Mouse (Mus musculus) forebrain, embryonic 16.5 days (tissue): Measurements from ENCODE around the gene Pole2. TPM values are rescaled to one million over a fixed set of nuclear protein-coding genes. Genes with fewer than 3 reads are reported as not detected.
A peak's percentile ranks its signal among the peaks of the same experiment; 100 is the strongest.

Experiments
- ATAC-seq: fragments of 200-750 bp; cut with Nextera tagmentation; 2 replicates; pipeline ENCODE4 v1.8.0; 2017; ENCODE audit warnings: mild to moderate bottlenecking, moderate library complexity
- H3K27ac ChIP-seq: fragments of 300-500 bp; sonication (generic); 2 replicates; pipeline ENCODE4 v1.5.1; 2014; ENCODE audit warnings: low read length, control low read depth
- H3K27me3 ChIP-seq: fragments of 300-500 bp; sonication (generic); replicated peaks from 2 replicates; pipeline ENCODE4 v1.6.1; 2014; ENCODE audit warnings: low read length; ENCODE audit not compliant: control insufficient read depth, insufficient read depth
- H3K36me3 ChIP-seq: fragments of 300-500 bp; sonication (generic); 2 replicates; pipeline ENCODE4 v1.6.1; 2014; ENCODE audit not compliant: control insufficient read depth, insufficient read depth
- H3K4me1 ChIP-seq: fragments of 300-500 bp; sonication (generic); replicated peaks from 2 replicates; pipeline ENCODE4 v1.6.1; 2014; ENCODE audit warnings: low read length; ENCODE audit not compliant: control insufficient read depth, insufficient read depth
- H3K4me2 ChIP-seq: fragments of 300-500 bp; sonication (generic); 2 replicates; pipeline ENCODE4 v1.6.1; 2014; ENCODE audit warnings: mild to moderate bottlenecking, low read length, control low read depth
- H3K4me3 ChIP-seq: fragments of 300-500 bp; sonication (generic); replicated peaks from 2 replicates; pipeline ENCODE4 v1.5.1; 2014; ENCODE audit warnings: mild to moderate bottlenecking, low read length, control low read depth
- H3K9ac ChIP-seq: fragments of 300-500 bp; sonication (generic); replicated peaks from 2 replicates; pipeline ENCODE4 v1.6.1; 2014; ENCODE audit warnings: low read depth, low read length, control low read depth
- H3K9me3 ChIP-seq: fragments of 300-500 bp; sonication (generic); 2 replicates; pipeline ENCODE4 v1.6.1; 2016; ENCODE audit warnings: low read length; ENCODE audit not compliant: control insufficient read depth
- WGBS: fragments of 180-500 bp; shearing (Covaris S2); extraction: QIAGEN DNeasy Blood & Tissue Kit; methylation state at CpG from one replicate; pipeline ENCODE4 v1.1.7; 2014; 5-methylcytosine and 5-hydroxymethylcytosine counted together
- polyA plus RNA-seq: library from polyadenylated mRNA; unstranded; fragments of >200 nt; fragmentation: Nextera tagmentation; extraction: Ambion mirVana; gene quantifications from 2 replicates; pipeline ENCODE4 v1.2.1, GENCODE M21; 2015

The Pole2 gene
- polyA plus RNA-seq = 7.2 and 8.0 TPM in 2 replicates

DNA sequence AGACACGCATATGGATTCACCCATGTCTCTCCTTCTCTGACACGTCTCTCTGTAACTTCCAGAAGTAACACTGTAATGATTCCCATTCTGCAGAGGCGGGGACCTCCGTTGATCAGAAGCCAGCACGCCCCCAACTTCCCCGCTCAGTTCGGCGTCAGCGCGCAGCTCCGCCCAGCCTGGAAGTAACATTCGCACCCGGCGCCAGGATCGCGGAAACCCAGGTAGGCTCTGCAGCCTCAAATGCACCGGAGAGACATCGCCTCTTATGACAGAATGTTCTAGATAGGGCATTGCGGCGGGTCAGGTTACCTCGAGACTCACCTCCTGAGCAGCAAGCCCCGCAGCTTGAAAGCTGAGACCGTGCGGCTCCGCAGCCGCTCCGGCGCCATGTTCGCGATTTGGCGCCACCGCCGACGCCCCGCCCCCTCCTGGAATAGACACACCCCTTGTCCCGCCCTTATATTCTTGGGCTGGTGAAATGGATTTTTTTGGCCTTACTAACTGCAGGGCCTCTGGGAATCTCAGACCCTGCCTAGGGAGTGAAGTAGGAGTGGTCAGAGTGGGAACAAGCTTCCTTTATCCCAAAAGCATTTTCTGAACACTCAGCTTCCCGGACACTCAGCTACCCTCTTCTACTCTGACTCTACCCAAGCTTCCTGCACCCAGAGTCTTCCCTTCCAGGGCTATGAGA, at the start of gene Pole2:
Gene Pole2, minus strand, starts transcription at position 420 of the 691 bp plus-strand sequence.
- Histone ChIP-seq H3K9me3 (no peaks in the 10 kb centered on the region), H3K27ac (no peak within 1 kb of the TSS), H3K4me2 (peak within 1 kb of the TSS; percentile 52), H3K9ac (peak within 1 kb of the TSS; percentile 53; the same call in 1 of the 2 replicates), H3K4me3 (peak within 1 kb of the TSS; percentile 58), H3K27me3 (no peaks in the 10 kb centered on the region), H3K36me3 (no peaks in the 10 kb centered on the region), H3K4me1 (no peaks in the 10 kb centered on the region)
- ATAC-seq = peak; percentile 97
- WGBS = under 1% methylated on average over 37 of the region's 37 CpGs

DNA sequence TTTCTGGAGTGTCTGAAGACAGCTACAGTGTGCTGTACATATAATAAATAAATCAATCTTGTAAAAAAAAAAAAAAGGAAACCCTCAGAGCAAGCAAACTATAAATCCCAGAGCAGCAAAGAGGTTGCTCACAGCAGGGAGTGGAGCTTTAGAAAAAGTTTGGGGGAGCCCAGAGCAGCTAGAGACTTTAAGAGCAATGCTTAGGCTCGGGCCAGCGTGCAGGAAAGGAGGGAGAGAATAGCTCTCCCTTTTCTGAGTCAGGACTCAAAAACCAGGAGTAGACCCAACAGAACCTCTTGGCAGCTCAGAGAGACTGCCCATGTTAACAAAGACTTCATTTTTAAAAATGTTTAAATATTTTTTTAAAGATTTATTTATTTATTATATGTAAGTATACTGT, 41.0 kb upstream of the Pole2 start:
- Histone ChIP-seq H3K9me3 (no peaks in the 10 kb centered on the region), H3K27ac (no peak overlapping the region), H3K36me3 (no peaks in the 10 kb centered on the region), H3K9ac (no peak overlapping the region), H3K4me3 (no peak overlapping the region), H3K27me3 (no peaks in the 10 kb centered on the region), H3K4me1 (no peaks in the 10 kb centered on the region), H3K4me2 (no peak overlapping the region)
- ATAC-seq = no peak
- whole genome bisulfite sequencing = 72% methylated on average over 2 of the region's 2 CpGs

DNA sequence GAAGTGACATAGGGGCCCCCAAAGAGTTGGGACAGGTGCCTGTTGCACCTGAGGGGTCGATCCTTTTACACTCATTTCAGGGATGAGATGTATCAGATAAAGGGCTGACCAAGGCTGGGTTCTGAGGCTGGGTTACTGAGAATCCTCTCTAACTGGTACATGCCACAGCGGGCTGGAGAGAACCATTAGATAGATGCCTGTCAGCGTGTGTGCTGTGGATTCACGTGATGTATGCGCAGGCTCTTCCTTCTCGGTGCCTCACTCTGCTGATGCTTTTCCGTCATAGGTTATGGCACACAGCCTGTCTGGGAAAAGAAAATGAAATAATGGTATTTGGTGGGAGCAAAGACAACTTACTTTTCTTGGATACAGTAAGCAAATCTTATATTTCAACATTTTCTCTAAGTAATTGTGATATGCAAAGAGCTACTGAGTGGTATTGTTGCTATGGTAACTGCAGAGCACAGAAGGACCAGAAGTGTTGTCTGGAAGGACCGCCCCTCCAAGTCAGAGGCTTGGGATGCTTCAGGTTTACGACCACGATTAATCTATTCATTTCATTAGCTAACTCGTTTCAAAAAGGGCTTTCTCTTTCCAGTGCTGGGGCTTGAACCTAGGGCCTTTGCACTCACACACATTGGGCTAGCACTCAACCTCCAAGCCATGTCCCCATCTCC, 40.1 kb upstream of the Pole2 start:
- Histone ChIP-seq H3K9me3 (no peaks in the 10 kb centered on the region), H3K4me2 (no peak overlapping the region), H3K36me3 (no peaks in the 10 kb centered on the region), H3K9ac (no peak overlapping the region), H3K27ac (no peak overlapping the region), H3K4me1 (no peaks in the 10 kb centered on the region), H3K27me3 (no peaks in the 10 kb centered on the region), H3K4me3 (no peak overlapping the region)
- WGBS = 74% methylated on average over 11 of the region's 11 CpGs
- ATAC-seq = no peak

DNA sequence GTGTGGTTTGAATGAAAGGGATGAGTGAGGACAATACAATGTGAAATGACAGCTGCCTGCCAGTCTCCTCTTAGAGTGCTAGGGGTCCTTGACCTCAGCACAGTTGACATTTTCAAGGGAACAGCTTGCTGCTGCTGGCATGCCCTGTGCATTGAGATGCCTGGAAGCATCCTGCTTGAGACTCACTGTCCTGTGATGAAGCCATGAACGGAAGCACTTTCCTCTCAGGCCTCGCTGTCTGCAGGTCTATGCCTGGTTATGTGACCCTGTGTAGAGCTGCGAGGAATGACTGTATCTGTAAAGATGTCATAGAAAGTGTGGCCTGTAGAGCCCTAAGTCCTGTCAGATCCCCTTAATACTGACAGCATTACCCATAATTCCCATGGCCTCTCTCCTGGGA, 37.0 kb upstream of the Pole2 start:
- Histone ChIP-seq H3K4me3 (no peak overlapping the region), H3K36me3 (no peaks in the 10 kb centered on the region), H3K4me1 (no peaks in the 10 kb centered on the region), H3K9me3 (no peaks in the 10 kb centered on the region), H3K9ac (no peak overlapping the region), H3K27me3 (no peaks in the 10 kb centered on the region), H3K27ac (no peak overlapping the region), H3K4me2 (no peak overlapping the region)
- ATAC-seq = no peak
- 91% methylated on average over 3 of the region's 3 CpGs for WGBS

DNA sequence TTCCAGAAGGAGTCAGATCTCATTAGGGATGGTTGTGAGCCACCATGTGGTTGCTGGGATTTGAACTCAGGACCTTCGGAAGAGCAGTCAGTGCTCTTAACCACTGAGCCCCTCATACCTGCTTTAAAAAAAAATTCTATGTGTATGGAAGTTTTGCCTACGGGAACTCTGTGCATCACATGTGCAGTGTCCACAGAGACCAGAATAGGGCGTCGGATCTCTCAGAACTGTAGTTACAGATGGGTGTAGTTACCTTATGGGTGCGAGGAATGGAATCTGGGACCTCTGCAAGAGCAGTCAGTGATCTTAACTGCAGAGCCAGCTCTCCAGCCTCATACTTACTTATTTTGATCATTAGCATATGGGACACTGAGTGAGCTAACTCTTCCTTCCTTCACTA, 34.3 kb upstream of the Pole2 start:
- Histone ChIP-seq H3K27me3 (no peaks in the 10 kb centered on the region), H3K27ac (no peak overlapping the region), H3K36me3 (no peaks in the 10 kb centered on the region), H3K9ac (no peak overlapping the region), H3K4me3 (no peak overlapping the region), H3K9me3 (no peaks in the 10 kb centered on the region), H3K4me2 (no peak overlapping the region), H3K4me1 (no peaks in the 10 kb centered on the region)
- 93% methylated on average over 5 of the region's 5 CpGs for WGBS
- ATAC-seq = no peak

DNA sequence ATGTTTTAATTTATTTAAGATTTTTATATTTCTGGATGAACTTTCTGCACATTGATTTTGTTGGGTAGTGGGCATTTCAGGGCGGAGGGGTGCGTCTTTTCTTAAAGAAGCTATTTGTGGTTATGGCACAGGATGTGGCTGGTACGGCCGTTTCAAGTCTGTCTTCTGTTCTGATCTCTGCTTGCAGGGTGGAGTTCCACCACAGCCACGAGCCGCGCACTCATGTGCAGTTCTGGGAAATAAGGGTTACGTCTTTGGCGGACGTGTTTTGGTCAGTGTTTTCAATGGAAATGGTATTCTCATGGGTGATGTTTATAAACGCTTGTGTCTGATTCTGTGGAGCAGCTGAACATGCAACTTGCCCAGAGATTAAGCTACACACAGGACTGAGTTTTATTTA, 29.8 kb upstream of the Pole2 start:
- ATAC-seq = no peak
- H3K27ac ChIP-seq = no peak overlapping the region
- no peaks in the 10 kb centered on the region for H3K4me1 ChIP-seq
- H3K27me3 ChIP-seq = no peaks in the 10 kb centered on the region
- H3K4me2 ChIP-seq = no peak overlapping the region
- H3K9ac ChIP-seq = no peak overlapping the region
- H3K36me3 ChIP-seq = no peaks in the 10 kb centered on the region
- H3K9me3 ChIP-seq = no peaks in the 10 kb centered on the region
- 89% methylated on average over 11 of the region's 11 CpGs for WGBS
- H3K4me3 ChIP-seq = no peak overlapping the region

DNA sequence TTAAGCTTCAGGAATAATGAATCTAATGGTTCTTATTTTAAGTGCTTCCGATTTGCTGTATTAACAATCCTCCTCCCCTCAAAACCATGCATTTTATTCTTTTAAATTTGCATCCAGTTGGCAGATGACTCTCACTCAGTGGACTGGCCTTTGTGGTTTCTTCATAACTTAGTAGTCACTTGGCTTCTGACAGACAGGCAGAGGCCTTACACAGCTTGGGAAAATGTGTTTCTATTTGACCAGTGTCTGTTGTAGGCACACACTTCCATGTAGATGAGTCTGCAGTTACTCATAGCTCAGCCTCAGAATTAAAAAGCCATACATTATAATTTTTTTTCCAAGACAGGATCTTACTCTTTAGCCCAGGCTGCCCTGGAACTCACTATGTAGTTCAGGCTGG, 25.8 kb upstream of the Pole2 start:
- Histone ChIP-seq H3K36me3 (no peaks in the 10 kb centered on the region), H3K4me2 (no peak overlapping the region), H3K4me3 (no peak overlapping the region), H3K27me3 (no peaks in the 10 kb centered on the region), H3K4me1 (no peaks in the 10 kb centered on the region), H3K27ac (no peak overlapping the region), H3K9me3 (no peaks in the 10 kb centered on the region), H3K9ac (no peak overlapping the region)
- no peak for ATAC-seq
- WGBS = 89% methylated on average over 1 of the region's 1 CpGs

DNA sequence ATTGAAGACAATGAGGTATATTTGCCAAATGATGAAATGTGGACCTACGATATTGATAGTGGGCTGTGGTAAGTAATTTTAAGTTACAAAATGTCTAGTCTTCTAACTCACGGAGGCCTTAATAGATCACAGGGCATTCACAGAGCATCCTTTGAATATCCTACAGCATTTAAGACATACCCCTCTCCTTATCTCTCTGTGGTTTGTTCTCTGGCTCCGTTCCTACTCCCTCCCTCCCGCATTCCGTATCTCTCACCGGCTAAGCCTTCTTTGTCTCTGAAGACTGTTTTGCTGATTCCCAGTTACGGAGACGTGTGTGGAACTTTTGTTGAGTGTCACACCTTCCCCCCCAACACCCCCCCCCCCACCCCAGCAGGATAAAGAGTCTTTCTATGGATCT, 22.8 kb upstream of the Pole2 start:
- no peaks in the 10 kb centered on the region for H3K9me3 ChIP-seq
- H3K27ac ChIP-seq = no peak overlapping the region
- no peak overlapping the region for H3K4me2 ChIP-seq
- H3K36me3 ChIP-seq = no peaks in the 10 kb centered on the region
- H3K9ac ChIP-seq = no peak overlapping the region
- H3K4me1 ChIP-seq = no peaks in the 10 kb centered on the region
- no peak overlapping the region for H3K4me3 ChIP-seq
- H3K27me3 ChIP-seq = no peaks in the 10 kb centered on the region
- no peak for ATAC-seq
- WGBS = 77% methylated on average over 8 of the region's 8 CpGs

DNA sequence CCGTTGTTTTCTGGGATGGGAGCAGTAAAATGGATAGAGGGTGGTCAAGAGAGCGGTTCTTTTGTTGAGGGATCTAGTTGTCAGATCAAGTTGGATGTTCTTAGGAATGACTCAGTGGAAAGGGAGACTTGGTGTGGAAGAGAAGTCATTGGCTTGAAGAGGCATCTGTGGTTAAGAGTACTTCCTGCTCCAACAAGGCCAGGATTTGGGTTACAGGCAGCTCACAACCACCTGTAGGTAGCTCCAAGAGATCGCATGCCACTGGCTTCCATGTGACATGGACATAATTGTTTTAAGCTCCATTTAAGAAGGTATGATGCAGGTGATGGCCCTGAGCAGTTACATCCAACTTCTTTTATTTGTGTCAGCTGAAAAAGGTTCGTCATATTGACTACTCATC, 21.8 kb upstream of the Pole2 start:
- whole genome bisulfite sequencing = 87% methylated on average over 4 of the region's 4 CpGs
- Histone ChIP-seq H3K27ac (no peak overlapping the region), H3K4me1 (no peaks in the 10 kb centered on the region), H3K4me3 (no peak overlapping the region), H3K9ac (no peak overlapping the region), H3K4me2 (no peak overlapping the region), H3K27me3 (no peaks in the 10 kb centered on the region), H3K36me3 (no peaks in the 10 kb centered on the region), H3K9me3 (no peaks in the 10 kb centered on the region)
- no peak for ATAC-seq
